Mouse (Mus musculus): Measurements from ENCODE around the gene Tex19.1. TPM values are rescaled to one million over a fixed set of nuclear protein-coding genes. Genes with fewer than 3 reads are reported as not detected.

Tex19.1 gene
- total RNA-seq, 2 experiments from 2014 or later: not detected

DNA sequence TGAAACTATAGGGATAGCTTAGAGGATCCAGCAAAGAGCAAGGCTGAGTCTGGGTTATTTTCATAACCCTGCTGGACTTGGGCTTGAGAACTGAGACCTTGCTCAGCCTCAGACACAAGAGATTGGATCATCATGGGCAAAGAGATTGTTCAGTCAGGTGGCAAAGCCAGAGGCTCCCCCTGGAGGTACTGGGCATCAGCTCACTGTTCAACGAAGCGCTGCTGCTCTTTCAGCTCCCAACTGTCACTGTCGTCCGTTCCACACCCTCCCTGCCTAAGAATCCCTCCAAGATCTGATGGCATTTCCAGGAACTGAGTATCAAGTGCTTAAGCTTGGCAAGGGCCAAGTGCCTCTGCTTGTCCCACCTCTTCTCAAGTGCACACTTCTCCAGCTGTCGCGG is 7.2 kb upstream of the Tex19.1 start:
- no peak for ATAC-seq (ENCODE audit: poor library complexity, severe bottlenecking)

- no peak for ATAC-seq (ENCODE audit: poor library complexity, severe bottlenecking)
Measured at GRCm38 (mm10) chr11:121143325-121144015, 2.5 kb upstream of the Tex19.1 start.

DNA sequence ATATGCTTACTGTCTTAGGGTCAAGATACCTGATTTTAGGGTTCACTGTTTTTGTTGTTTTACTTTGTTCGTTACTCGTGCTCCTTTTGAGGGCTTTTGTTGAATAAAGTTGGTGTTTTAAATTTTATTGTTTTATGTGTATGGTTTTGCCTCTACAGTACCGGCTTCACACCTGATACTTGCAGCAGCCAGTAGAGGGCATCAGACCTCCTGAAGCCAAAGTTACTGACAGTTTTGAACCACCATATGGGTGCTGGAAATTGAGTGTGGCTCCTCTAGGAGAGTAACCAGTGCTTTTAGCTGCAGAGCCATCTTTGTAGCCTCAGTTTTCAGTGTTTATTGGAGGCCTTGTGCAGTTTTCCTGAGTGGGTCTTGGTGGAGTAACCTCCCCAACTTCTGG is 2.2 kb downstream of the Tex19.1 start:
- no peak for ATAC-seq (ENCODE audit: poor library complexity, severe bottlenecking)

DNA sequence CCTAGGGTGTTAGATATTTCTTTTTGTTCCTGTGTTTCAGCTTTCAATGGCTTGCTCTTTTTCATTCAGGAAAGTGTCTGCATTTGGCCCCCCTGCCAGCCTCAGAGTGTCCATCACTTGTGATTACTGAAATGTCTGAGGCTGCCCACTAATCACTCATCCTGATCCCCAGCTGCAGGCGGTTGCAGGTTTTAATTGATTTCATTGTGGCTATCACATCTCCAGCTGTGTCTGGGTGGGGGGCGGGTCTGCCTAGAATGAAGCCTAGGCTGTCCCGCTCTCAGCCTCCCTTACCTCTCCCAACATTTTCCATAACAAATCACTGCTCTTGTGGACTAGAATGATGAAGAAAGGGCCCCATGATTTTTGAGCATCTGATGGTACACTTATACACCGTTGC is 8.3 kb downstream of the Tex19.1 start:
- no peak for ATAC-seq (ENCODE audit: poor library complexity, severe bottlenecking)

- no peak for ATAC-seq (ENCODE audit: poor library complexity, severe bottlenecking)
Measured at GRCm38 (mm10) chr11:121156411-121156891, 10.5 kb downstream of the Tex19.1 start.

GRCm38 (mm10) chr11:121159971-121160370 is 14.0 kb downstream of the Tex19.1 start, which contains the start of gene Uts2r:
Gene Uts2r, plus strand, starts transcription at chr11:121160271.
- ATAC-seq (ENCODE audit: poor library complexity, severe bottlenecking): no peak

DNA sequence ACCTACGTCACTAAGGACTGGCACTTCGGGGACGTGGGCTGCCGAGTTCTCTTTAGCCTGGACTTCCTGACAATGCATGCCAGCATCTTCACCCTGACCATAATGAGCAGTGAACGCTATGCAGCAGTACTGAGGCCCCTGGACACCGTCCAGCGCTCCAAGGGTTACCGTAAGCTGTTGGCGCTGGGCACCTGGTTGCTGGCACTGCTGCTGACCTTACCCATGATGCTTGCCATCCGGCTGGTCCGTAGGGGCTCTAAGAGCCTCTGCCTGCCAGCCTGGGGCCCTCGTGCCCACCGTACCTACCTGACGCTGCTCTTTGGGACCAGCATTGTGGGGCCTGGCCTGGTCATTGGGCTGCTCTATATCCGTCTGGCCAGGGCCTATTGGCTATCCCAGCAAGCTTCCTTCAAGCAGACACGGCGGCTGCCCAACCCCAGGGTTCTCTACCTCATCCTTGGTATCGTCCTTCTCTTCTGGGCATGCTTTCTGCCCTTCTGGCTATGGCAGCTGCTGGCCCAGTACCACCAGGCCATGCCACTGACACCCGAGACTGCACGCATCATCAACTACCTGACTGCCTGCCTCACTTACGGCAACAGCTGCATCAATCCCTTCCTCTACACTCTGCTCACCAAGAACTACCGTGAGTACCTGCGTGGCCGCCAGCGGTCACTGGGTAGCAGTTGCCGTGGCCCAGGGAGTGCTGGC is 14.8 kb downstream of the Tex19.1 start:
- no peak for ATAC-seq (ENCODE audit: poor library complexity, severe bottlenecking)

DNA sequence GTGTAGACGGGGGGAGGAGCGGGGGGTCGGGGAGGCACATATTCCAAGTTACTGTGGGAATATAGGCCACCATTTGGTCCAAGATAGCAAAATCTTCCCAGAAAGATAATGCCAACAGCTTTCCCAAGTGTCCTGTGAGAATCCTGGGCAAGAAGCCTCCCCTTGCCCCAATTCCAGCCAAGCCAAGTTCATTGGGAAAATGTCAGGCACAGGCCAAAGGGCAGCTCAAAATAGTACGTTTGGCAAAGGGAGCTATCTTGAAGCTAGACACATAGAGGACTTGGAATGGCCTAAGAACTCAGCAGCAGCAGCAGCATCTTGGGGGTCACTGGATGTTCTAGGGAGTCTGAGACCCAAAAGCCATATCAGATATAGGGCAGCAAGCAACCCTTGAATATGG is 17.8 kb downstream of the Tex19.1 start:
- no peak for ATAC-seq (ENCODE audit: poor library complexity, severe bottlenecking)

GRCm38 (mm10) chr11:121173203-121173602 is 27.3 kb downstream of the Tex19.1 start:
- ATAC-seq (ENCODE audit: poor library complexity, severe bottlenecking): no peak

- ATAC-seq (ENCODE audit: poor library complexity, severe bottlenecking): no peak
Measured at GRCm38 (mm10) chr11:121174234-121174633, 28.3 kb downstream of the Tex19.1 start.

GRCm38 (mm10) chr11:121176285-121177270 is 30.6 kb downstream of the Tex19.1 start:
- peak; percentile 87 for ATAC-seq (ENCODE audit: poor library complexity, severe bottlenecking)

DNA sequence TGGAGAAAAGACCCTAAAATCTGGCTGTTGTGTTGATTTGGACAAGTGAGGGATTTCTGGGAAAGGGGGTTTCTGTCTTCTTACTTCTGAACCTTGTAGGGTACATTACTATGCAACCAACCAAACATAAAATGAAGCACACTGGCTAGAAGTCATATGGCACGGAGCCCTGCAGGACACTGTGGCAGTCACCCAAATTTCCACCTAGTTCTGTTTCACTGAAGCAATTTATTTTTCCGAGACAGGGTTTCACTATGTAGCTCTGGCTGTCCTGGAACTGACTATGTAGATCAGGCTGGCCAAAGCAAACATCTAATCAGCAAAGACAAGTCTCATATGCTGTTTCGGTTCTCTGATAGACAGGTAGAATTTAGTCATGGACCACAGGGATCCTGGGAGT is 43.7 kb downstream of the Tex19.1 start:
- no peak for ATAC-seq (ENCODE audit: poor library complexity, severe bottlenecking)

DNA sequence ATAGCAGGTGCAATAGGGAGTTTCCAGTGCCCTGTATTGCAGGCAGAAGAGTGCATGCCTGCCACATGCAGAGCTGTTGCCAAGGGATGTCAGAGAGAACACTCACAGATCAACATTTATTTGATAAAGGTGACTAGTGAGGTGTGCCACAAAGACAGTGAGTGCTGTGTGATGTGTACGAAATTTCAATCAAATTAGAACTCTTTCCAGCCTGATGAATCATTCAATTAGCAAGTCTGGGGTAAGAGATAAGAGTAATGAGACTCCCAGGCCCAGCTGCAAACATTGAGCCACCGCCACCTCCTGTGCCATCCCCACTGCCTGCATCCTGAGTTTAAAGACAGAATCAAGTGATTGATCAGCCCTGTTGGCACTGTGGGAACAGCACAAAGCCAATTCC is 46.8 kb downstream of the Tex19.1 start:
- ATAC-seq (ENCODE audit: poor library complexity, severe bottlenecking): no peak

DNA sequence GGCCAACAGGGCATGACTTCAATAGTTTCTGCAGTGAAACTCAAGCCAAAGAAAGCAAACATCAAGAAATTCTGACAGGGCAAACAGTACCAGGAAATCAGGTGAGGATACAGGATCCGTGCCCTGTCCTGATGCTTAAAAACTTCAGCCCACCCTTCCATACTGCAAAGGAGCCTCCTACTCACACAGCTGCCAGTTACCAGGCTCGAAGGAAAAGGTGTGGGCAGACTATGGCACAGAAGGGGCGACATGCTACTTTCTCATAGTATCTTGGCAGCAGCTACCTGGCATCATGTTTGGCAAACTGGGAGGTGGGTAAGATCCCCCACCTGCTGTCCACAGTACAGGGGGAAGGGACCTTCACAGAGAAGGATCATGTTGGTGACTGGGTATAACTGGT is 47.5 kb downstream of the Tex19.1 start:
- ATAC-seq (ENCODE audit: poor library complexity, severe bottlenecking): no peak

Other genes starting within 250 kb of the Tex19.1 start
- 0.30 and 1.2 TPM in 2 replicates for gene Ccdc57, start 213.3 kb upstream of the Tex19.1 start, total RNA-seq (2015)
- gene Ccdc57, start 213.3 kb upstream of the Tex19.1 start, total RNA-seq (2017): 2.1 and 2.4 TPM in 2 replicates
- 21.4 and 24.6 TPM in 2 replicates for gene Slc16a3, start 197.7 kb upstream of the Tex19.1 start, total RNA-seq (2015)
- gene Slc16a3, start 197.7 kb upstream of the Tex19.1 start, total RNA-seq (2017): 35.2 and 40.7 TPM in 2 replicates
- 56.0 and 64.8 TPM in 2 replicates for gene Csnk1d, start 154.8 kb upstream of the Tex19.1 start, total RNA-seq (2015)
- gene Csnk1d, start 154.8 kb upstream of the Tex19.1 start, total RNA-seq (2017): 67.8 and 69.7 TPM in 2 replicates
- 52.3 and 53.9 TPM in 2 replicates for gene Cd7, start 106.7 kb upstream of the Tex19.1 start, total RNA-seq (2015)
- gene Cd7, start 106.7 kb upstream of the Tex19.1 start, total RNA-seq (2017): 14.8 and 17.3 TPM in 2 replicates
- gene Sectm1b, start 82.6 kb upstream of the Tex19.1 start, total RNA-seq (2015): not detected in 2 replicates
- not detected in 2 replicates for gene Sectm1b, start 82.6 kb upstream of the Tex19.1 start, total RNA-seq (2017)
- 0.46 TPM in 1 of 2 replicates, not detected in the other for gene Sectm1a, start 64.9 kb upstream of the Tex19.1 start, total RNA-seq (2015)
- gene Sectm1a, start 64.9 kb upstream of the Tex19.1 start, total RNA-seq (2017): 0.88 TPM in 1 of 2 replicates, not detected in the other
- not detected in 2 replicates for gene Tex19.2, start 27.5 kb upstream of the Tex19.1 start, total RNA-seq (2015)
- not detected in 2 replicates for gene Tex19.2, start 27.5 kb upstream of the Tex19.1 start, total RNA-seq (2017)
- not detected in 2 replicates for gene Uts2r, start 14.1 kb downstream of the Tex19.1 start, total RNA-seq (2015)
- gene Uts2r, start 14.1 kb downstream of the Tex19.1 start, total RNA-seq (2017): not detected in 2 replicates
- 1.5 and 3.1 TPM in 2 replicates for gene Hexdc, start 58.3 kb downstream of the Tex19.1 start, total RNA-seq (2015)
- gene Hexdc, start 58.3 kb downstream of the Tex19.1 start, total RNA-seq (2017): 3.6 and 3.9 TPM in 2 replicates
- 7.0 and 11.7 TPM in 2 replicates for gene Ogfod3, start 58.6 kb downstream of the Tex19.1 start, total RNA-seq (2015)
- 2.0 and 5.5 TPM in 2 replicates for gene Ogfod3, start 58.6 kb downstream of the Tex19.1 start, total RNA-seq (2017)
- 65.8 and 70.5 TPM in 2 replicates for gene Cybc1, start 83.2 kb downstream of the Tex19.1 start, total RNA-seq (2015)
- gene Cybc1, start 83.2 kb downstream of the Tex19.1 start, total RNA-seq (2017): 59.2 and 71.8 TPM in 2 replicates
- gene Narf, start 91.1 kb downstream of the Tex19.1 start, total RNA-seq (2015): 16.9 and 18.3 TPM in 2 replicates
- 32.1 and 35.8 TPM in 2 replicates for gene Narf, start 91.1 kb downstream of the Tex19.1 start, total RNA-seq (2017)
- 16.3 and 17.8 TPM in 2 replicates for gene Foxk2, start 113.8 kb downstream of the Tex19.1 start, total RNA-seq (2015)
- 16.9 and 24.8 TPM in 2 replicates for gene Foxk2, start 113.8 kb downstream of the Tex19.1 start, total RNA-seq (2017)
- 48.1 and 56.5 TPM in 2 replicates for gene Wdr45b, start 208.3 kb downstream of the Tex19.1 start, total RNA-seq (2015)
- 52.1 and 55.1 TPM in 2 replicates for gene Wdr45b, start 208.3 kb downstream of the Tex19.1 start, total RNA-seq (2017)
- gene Rab40b, start 242.1 kb downstream of the Tex19.1 start, total RNA-seq (2015): 0.39 TPM in 1 of 2 replicates, not detected in the other
- gene Rab40b, start 242.1 kb downstream of the Tex19.1 start, total RNA-seq (2017): not detected in 2 replicates